Mouse (Mus musculus) hindbrain, embryonic 14.5 days (tissue): Measurements from ENCODE around the gene Znrf2. TPM values are rescaled to one million over a fixed set of nuclear protein-coding genes. Genes with fewer than 3 reads are reported as not detected.

Source experiments
- ATAC-seq: fragments of 200-750 bp; cut with Nextera tagmentation; 2 replicates; pipeline ENCODE4 v1.8.0; 2017; ENCODE audit warnings: moderate number of reproducible peaks, mild to moderate bottlenecking, moderate TSS enrichment, moderate library complexity; ENCODE audit not compliant: low FRiP score
- DNase-seq: peaks from one replicate; pipeline ENCODE4 v3.0.0-alpha.2; 2015; ENCODE audit warnings: low spot score
- H3K27ac ChIP-seq: fragments of 300-500 bp; sonication (generic); 2 replicates; pipeline ENCODE4 v1.5.1; 2014; ENCODE audit warnings: mild to moderate bottlenecking, moderate library complexity
- H3K27me3 ChIP-seq: fragments of 300-500 bp; sonication (generic); 2 replicates; pipeline ENCODE4 v1.6.1; 2014; ENCODE audit warnings: mild to moderate bottlenecking, low read length, mixed read lengths; ENCODE audit not compliant: control insufficient read depth, insufficient read depth
- H3K36me3 ChIP-seq: fragments of 300-500 bp; sonication (generic); replicated peaks from 2 replicates; pipeline ENCODE4 v1.6.1; 2014; ENCODE audit not compliant: control insufficient read depth, insufficient read depth
- H3K4me1 ChIP-seq: fragments of 300-500 bp; sonication (generic); replicated peaks from 2 replicates; pipeline ENCODE4 v1.6.1; 2014; ENCODE audit warnings: antibody characterized with exemption, low read length, mixed read lengths; ENCODE audit not compliant: control insufficient read depth, insufficient read depth
- H3K4me2 ChIP-seq: fragments of 300-500 bp; sonication (generic); replicated peaks from 2 replicates; pipeline ENCODE4 v1.6.1; 2014; ENCODE audit warnings: mild to moderate bottlenecking, moderate library complexity
- H3K4me3 ChIP-seq: fragments of 300-500 bp; sonication (generic); replicated peaks from 2 replicates; pipeline ENCODE4 v1.5.1; 2014; ENCODE audit warnings: mild to moderate bottlenecking, low read length
- H3K9ac ChIP-seq: fragments of 300-500 bp; sonication (generic); 2 replicates; pipeline ENCODE4 v1.6.1; 2014
- H3K9me3 ChIP-seq: fragments of 300-500 bp; sonication (generic); 2 replicates; pipeline ENCODE4 v1.6.1; 2016; ENCODE audit warnings: low read length; ENCODE audit not compliant: control insufficient read depth
- WGBS: fragments of 180-500 bp; shearing (Covaris S2); extraction: QIAGEN DNeasy Blood & Tissue Kit; methylation state at CpG from one replicate; pipeline ENCODE4 v1.1.7; 2014; 5-methylcytosine and 5-hydroxymethylcytosine counted together
- polyA plus RNA-seq: library from polyadenylated mRNA; unstranded; fragments of >200 nt; fragmentation: Nextera tagmentation; extraction: Ambion mirVana; gene quantifications from 2 replicates; pipeline ENCODE4 v1.2.1, GENCODE M21; 2014

Gene Znrf2
- polyA plus RNA-seq, 1 experiment from 2014 or later = 7.7 TPM

DNA sequence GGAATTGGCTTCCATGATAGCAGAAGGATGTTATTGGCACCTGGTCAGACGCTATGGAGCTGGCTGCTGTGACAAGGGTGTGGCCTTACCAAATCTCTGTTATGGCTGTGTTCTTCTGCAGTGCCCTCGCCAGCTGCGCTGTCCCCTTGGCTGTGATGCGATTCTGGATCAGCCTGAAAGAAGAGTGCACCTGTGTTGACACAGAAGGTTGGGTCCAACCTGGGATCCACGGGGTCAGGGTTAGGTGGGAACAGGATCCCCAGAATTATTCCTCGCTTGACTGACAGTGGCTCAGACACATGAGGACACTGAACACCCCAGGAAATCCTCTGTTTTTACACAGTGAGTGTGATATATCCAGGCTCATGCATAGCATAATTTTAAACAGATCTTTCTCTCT, 111.2 kb downstream of the Znrf2 start:
- no peaks in the 10 kb centered on the region for H3K4me1 ChIP-seq
- H3K9ac ChIP-seq = no peak overlapping the region
- 90% methylated on average over 6 of the region's 6 CpGs for WGBS
- DNase-seq (no peak), ATAC-seq (no peak)
- H3K4me2 ChIP-seq = no peak overlapping the region
- H3K36me3 ChIP-seq = no peaks in the 10 kb centered on the region
- H3K9me3 ChIP-seq = no peaks in the 10 kb centered on the region
- no peak overlapping the region for H3K4me3 ChIP-seq
- no peaks in the 10 kb centered on the region for H3K27me3 ChIP-seq
- no peak overlapping the region for H3K27ac ChIP-seq

DNA sequence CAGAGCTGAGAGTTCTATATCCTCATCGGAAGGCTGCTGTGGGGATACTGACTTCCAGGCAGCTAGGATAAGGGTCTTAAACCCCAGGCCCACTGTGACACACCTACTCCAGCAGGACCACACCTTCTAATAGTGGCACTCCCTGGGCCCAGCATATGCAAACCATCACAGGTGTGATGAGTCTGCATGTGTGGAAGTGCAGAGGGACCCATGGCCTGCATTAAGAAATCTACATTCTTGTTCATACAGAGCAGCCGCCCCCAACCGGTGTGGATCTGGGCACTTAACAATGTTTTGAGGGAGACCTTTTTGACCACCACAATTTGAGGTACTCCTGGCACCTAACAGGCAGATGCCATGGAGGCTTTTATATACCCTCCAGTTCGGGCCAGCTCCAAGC, 114.9 kb downstream of the Znrf2 start:
- Histone ChIP-seq H3K9ac (no peak overlapping the region), H3K9me3 (no peaks in the 10 kb centered on the region), H3K27me3 (no peaks in the 10 kb centered on the region), H3K27ac (no peak overlapping the region), H3K4me3 (no peak overlapping the region), H3K4me1 (no peaks in the 10 kb centered on the region), H3K36me3 (no peaks in the 10 kb centered on the region), H3K4me2 (no peak overlapping the region)
- ATAC-seq (no peak), DNase-seq (no peak)
- WGBS = 98% methylated on average over 4 of the region's 4 CpGs

DNA sequence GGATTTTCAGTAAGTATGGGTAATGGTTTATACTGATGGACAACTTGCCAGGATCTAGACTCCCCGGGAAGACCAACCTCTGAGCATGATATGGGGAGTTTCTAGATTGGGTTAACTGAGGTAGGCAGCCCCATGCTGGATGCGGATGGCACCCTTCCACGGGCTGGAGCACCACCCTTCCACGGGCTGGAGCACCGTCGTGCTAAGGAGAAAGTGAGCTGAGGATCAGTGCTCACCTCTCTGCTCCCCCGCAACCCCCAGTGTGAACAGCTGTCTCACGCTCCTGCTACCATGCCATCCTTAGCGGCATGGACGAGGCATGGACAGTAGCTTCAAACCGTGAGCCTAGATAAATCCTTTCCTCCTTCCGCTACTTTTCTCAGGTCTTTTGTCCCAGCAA, 115.8 kb downstream of the Znrf2 start:
- no peak overlapping the region for H3K4me2 ChIP-seq
- no peak for ATAC-seq
- no peak overlapping the region for H3K4me3 ChIP-seq
- no peaks in the 10 kb centered on the region for H3K4me1 ChIP-seq
- DNase-seq = no peak
- H3K9me3 ChIP-seq = no peaks in the 10 kb centered on the region
- H3K36me3 ChIP-seq = no peaks in the 10 kb centered on the region
- no peaks in the 10 kb centered on the region for H3K27me3 ChIP-seq
- no peak overlapping the region for H3K27ac ChIP-seq
- WGBS = 95% methylated on average over 12 of the region's 12 CpGs
- H3K9ac ChIP-seq = no peak overlapping the region

DNA sequence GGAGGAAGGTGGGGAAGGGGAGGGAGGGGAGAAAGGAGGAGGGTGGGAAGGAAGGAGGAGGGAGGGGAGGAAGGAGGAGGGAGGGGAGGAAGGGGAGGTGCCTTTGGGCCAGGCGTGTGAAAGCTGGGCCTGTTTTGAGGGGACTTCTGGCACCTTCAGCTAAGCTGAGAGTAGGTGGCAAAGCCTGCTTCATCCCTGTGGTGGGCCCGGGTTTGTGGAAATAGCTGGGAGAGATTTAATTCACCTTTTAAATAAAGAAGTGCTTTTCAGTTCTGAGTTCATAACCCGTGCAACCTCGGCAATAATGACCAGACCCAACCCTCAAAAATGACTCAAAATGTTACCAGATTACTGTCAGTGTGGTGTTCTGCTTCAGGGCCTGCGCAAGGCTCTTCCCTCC, 116.5 kb downstream of the Znrf2 start:
- DNase-seq = no peak

GRCm38 (mm10) chr6:54933866-54934265, 117.2 kb downstream of the Znrf2 start:
- no peaks in the 10 kb centered on the region for H3K4me1 ChIP-seq
- no peak overlapping the region for H3K4me3 ChIP-seq
- DNase-seq (no peak), ATAC-seq (no peak)
- no peak overlapping the region for H3K27ac ChIP-seq
- no peak overlapping the region for H3K4me2 ChIP-seq
- 83% methylated on average over 3 of the region's 3 CpGs for WGBS
- no peaks in the 10 kb centered on the region for H3K27me3 ChIP-seq
- no peaks in the 10 kb centered on the region for H3K36me3 ChIP-seq
- no peak overlapping the region for H3K9ac ChIP-seq
- no peaks in the 10 kb centered on the region for H3K9me3 ChIP-seq

More for the DNA sequence above, 116.5 kb downstream of the Znrf2 start:
- Histone ChIP-seq H3K27ac (no peak overlapping the region), H3K9ac (no peak overlapping the region), H3K4me1 (no peaks in the 10 kb centered on the region), H3K27me3 (no peaks in the 10 kb centered on the region), H3K36me3 (no peaks in the 10 kb centered on the region), H3K4me2 (no peak overlapping the region), H3K4me3 (no peak overlapping the region), H3K9me3 (no peaks in the 10 kb centered on the region)
- ATAC-seq = no peak
- 87% methylated on average over 5 of the region's 5 CpGs for WGBS

- ATAC-seq (no peak), DNase-seq (no peak)
- no peaks in the 10 kb centered on the region for H3K27me3 ChIP-seq
- H3K4me3 ChIP-seq = no peak overlapping the region
- H3K36me3 ChIP-seq = no peaks in the 10 kb centered on the region
- H3K9ac ChIP-seq = no peak overlapping the region
- no peaks in the 10 kb centered on the region for H3K4me1 ChIP-seq
- H3K4me2 ChIP-seq = no peak overlapping the region
- H3K27ac ChIP-seq = no peak overlapping the region
- WGBS = 94% methylated on average over 8 of the region's 8 CpGs
- H3K9me3 ChIP-seq = no peaks in the 10 kb centered on the region
These were observed 117.6 kb downstream of the Znrf2 start for GRCm38 (mm10) chr6:54934313-54934712.

- no peak overlapping the region for H3K4me3 ChIP-seq
- ATAC-seq (no peak), DNase-seq (no peak)
- WGBS = 86% methylated on average over 5 of the region's 5 CpGs
- no peaks in the 10 kb centered on the region for H3K27me3 ChIP-seq
- no peaks in the 10 kb centered on the region for H3K36me3 ChIP-seq
- no peaks in the 10 kb centered on the region for H3K4me1 ChIP-seq
- H3K9ac ChIP-seq = no peak overlapping the region
- no peaks in the 10 kb centered on the region for H3K9me3 ChIP-seq
- no peak overlapping the region for H3K4me2 ChIP-seq
- H3K27ac ChIP-seq = no peak overlapping the region
These were observed 118.2 kb downstream of the Znrf2 start for GRCm38 (mm10) chr6:54934930-54935329.

DNA sequence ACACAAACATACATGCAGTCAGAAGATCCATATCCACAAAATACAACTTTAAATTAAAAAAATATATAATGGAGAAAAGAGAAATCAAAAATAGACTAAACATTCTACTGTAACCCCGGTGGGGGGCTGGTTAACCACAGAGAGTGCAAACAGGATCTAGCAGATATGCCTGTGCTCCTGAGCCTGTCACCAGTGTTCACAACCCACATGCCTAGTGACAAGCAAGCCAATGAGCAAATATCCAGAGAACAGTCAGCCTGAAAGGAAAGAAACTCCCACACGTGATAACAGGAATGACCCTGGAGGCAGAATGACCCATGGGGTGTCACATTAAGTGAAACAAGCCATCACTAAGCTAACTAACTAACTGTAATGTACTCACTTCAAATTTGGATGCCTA, 119.8 kb downstream of the Znrf2 start:
- Histone ChIP-seq H3K27me3 (no peaks in the 10 kb centered on the region), H3K9ac (no peak overlapping the region), H3K4me2 (no peak overlapping the region), H3K4me1 (no peaks in the 10 kb centered on the region), H3K36me3 (no peaks in the 10 kb centered on the region), H3K27ac (no peak overlapping the region), H3K4me3 (no peak overlapping the region), H3K9me3 (no peaks in the 10 kb centered on the region)
- WGBS = 82% methylated on average over 2 of the region's 2 CpGs
- ATAC-seq = no peak
- DNase-seq = no peak

DNA sequence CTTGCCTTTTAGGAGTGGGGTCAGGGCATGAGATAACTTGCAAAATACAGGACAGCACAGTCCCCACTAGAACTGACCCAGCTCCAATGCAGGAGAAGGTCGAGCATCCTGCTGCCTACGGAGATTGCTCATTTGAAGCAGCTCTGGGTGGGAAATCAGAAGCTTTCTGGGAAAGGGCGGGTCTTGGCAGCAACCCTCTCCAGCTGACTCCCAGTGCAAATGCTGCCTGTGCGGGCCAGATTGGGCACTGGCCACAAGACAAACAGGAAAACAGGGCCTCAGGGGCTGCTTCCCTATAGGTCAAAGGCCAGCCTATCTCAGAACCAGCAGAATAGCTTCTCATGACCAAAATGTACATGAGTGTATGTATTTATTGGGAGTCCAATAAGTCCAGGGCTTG, 122.9 kb downstream of the Znrf2 start:
- Histone ChIP-seq H3K36me3 (no peaks in the 10 kb centered on the region), H3K4me1 (no peaks in the 10 kb centered on the region), H3K4me2 (no peak overlapping the region), H3K27ac (no peak overlapping the region), H3K9ac (no peak overlapping the region), H3K27me3 (peaks cover 18% of the 10 kb centered on the region), H3K4me3 (no peak overlapping the region), H3K9me3 (no peaks in the 10 kb centered on the region)
- ATAC-seq (no peak), DNase-seq (no peak)
- WGBS = 64% methylated on average over 4 of the region's 4 CpGs

DNA sequence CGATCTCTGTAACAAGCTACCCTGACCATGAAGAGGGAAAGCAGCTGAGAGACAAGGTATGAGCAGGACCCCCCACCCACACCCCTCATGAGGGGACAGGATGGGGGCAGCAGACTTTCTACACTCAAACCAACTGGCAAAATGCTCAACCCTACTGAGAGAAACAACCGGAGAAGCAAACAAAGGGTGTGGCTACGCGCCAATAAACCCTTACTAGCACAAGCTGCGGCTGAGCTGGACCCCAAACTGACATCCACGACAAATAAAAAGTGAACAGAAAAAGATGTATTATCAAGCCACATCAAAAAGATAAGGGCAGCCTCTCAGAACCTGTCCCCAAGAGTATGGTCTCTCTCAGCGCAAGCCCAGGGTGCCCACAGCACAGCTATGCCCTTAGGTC, 123.4 kb downstream of the Znrf2 start:
- Histone ChIP-seq H3K9ac (no peak overlapping the region), H3K27ac (no peak overlapping the region), H3K36me3 (no peaks in the 10 kb centered on the region), H3K4me3 (no peak overlapping the region), H3K9me3 (no peaks in the 10 kb centered on the region), H3K4me1 (no peaks in the 10 kb centered on the region), H3K27me3 (peaks cover 20% of the 10 kb centered on the region), H3K4me2 (no peak overlapping the region)
- DNase-seq (no peak), ATAC-seq (no peak)
- 69% methylated on average over 7 of the region's 7 CpGs for WGBS
